Mouse (Mus musculus) CH12.LX (cell line): ENCODE results near the gene Sertad3. TPM values are rescaled to one million over a fixed set of nuclear protein-coding genes. Genes with fewer than 3 reads are reported as not detected.
A peak's percentile ranks its signal among the peaks of the same experiment; 100 is the strongest.

Experiments
- DNase-seq: peaks from one replicate; pipeline ENCODE4 v3.0.0-alpha.2; 2013; ENCODE audit errors: extremely low read depth
- H3K27ac ChIP-seq: 2 replicates; pipeline ENCODE4 v1.5.1; 2012; ENCODE audit warnings: low read depth, mild to moderate bottlenecking, control low read depth, moderate library complexity; ENCODE audit not compliant: insufficient read depth
- H3K27me3 ChIP-seq: replicated peaks from 2 replicates; pipeline ENCODE3; 2012; ENCODE audit warnings: inconsistent platforms
- H3K36me3 ChIP-seq, 2 experiments: replicated peaks in 1 of 2; 2 replicates each; pipeline versions ENCODE3 to v1.6.1; 2012; ENCODE audit warnings: inconsistent platforms in 1 of 2, low read length in 1 of 2, mild to moderate bottlenecking in 1 of 2, mixed read lengths in 1 of 2, moderate library complexity in 1 of 2; ENCODE audit not compliant: control insufficient read depth in 1 of 2, insufficient read depth in 1 of 2
- H3K4me1 ChIP-seq, 2 experiments: 2 replicates each; pipeline ENCODE4 v1.6.1; 2012; ENCODE audit warnings: inconsistent platforms in 1 of 2, moderate library complexity in 1 of 2; ENCODE audit not compliant: insufficient read depth in 2 of 2, control insufficient read depth in 1 of 2
- H3K4me2 ChIP-seq: 2 replicates; pipeline ENCODE4 v1.6.1; 2012; ENCODE audit warnings: low read depth, mild to moderate bottlenecking, control low read depth; ENCODE audit not compliant: poor library complexity, insufficient read depth, severe bottlenecking
- H3K4me3 ChIP-seq, 3 experiments: fragments of 150-350 bp in 1 of 3; sonication (generic) in 1 of 3; replicated peaks in 1 of 3; 2 replicates each; pipeline versions ENCODE3 to v1.5.1; 2011 to 2012; ENCODE audit warnings: low read depth in 2 of 3, low read length in 2 of 3, mild to moderate bottlenecking in 2 of 3, moderate library complexity in 2 of 3, control low read depth in 1 of 3, improper control_type of control experiment in 1 of 3, inconsistent platforms in 1 of 3, mixed read lengths in 1 of 3; ENCODE audit not compliant: poor library complexity in 1 of 3
- H3K79me2 ChIP-seq: replicated peaks from 2 replicates; pipeline ENCODE4 v1.6.1; 2012; ENCODE audit warnings: mild to moderate bottlenecking, moderate library complexity; ENCODE audit not compliant: control insufficient read depth, poor library complexity, insufficient read depth, severe bottlenecking; ENCODE audit errors: extremely low read depth
- H3K9ac ChIP-seq: 2 replicates; pipeline ENCODE4 v1.6.1; 2012; ENCODE audit warnings: low read depth, mild to moderate bottlenecking, control low read depth, moderate library complexity; ENCODE audit not compliant: insufficient read depth
- H3K9me3 ChIP-seq: replicated peaks from 2 replicates; pipeline ENCODE3; 2012; ENCODE audit warnings: low read length, inconsistent platforms, mixed read lengths
- CHD1 ChIP-seq: IDR thresholded peaks from 2 replicates; pipeline ENCODE4 v1.6.1; 2012; ENCODE audit warnings: low read depth, low read length, improper control_type of control experiment, inconsistent platforms
- CHD2 ChIP-seq: IDR thresholded peaks from 2 replicates; pipeline ENCODE4 v1.6.1; 2011; ENCODE audit warnings: low read length, improper control_type of control experiment
- CTCF ChIP-seq, 2 experiments: IDR thresholded peaks in 1 of 2; conservative IDR thresholded peaks in 1 of 2; 2 replicates each; pipeline ENCODE4 v1.5.1; 2011 to 2012; ENCODE audit warnings: low read depth in 2 of 2, low read length in 2 of 2, improper control_type of control experiment in 1 of 2, inconsistent platforms in 1 of 2, mild to moderate bottlenecking in 1 of 2, moderate library complexity in 1 of 2
- ELF1 ChIP-seq: IDR thresholded peaks from 2 replicates; pipeline ENCODE4 v1.6.1; 2014; ENCODE audit warnings: low read depth, mild to moderate bottlenecking, inconsistent platforms, low read length, improper control_type of control experiment
- IRF4 ChIP-seq: IDR thresholded peaks from 2 replicates; pipeline ENCODE4 v1.6.1; 2014; ENCODE audit warnings: low read depth, mild to moderate bottlenecking, inconsistent platforms, low read length, improper control_type of control experiment
- KAT2A ChIP-seq: IDR thresholded peaks from 2 replicates; pipeline ENCODE4 v1.6.1; 2012; ENCODE audit warnings: low read length, improper control_type of control experiment, inconsistent platforms; ENCODE audit not compliant: insufficient replicate concordance
- MAX ChIP-seq: IDR thresholded peaks from 2 replicates; pipeline ENCODE4 v1.6.1; 2011; ENCODE audit warnings: low read length, improper control_type of control experiment
- MXI1 ChIP-seq: IDR thresholded peaks from 2 replicates; pipeline ENCODE4 v1.6.1; 2011; ENCODE audit warnings: mild to moderate bottlenecking, low read depth, low read length, improper control_type of control experiment
- NELFE ChIP-seq: IDR thresholded peaks from 2 replicates; pipeline ENCODE4 v1.6.1; 2011; ENCODE audit warnings: low read depth, low read length, improper control_type of control experiment
- NRF1 ChIP-seq: IDR thresholded peaks from 2 replicates; pipeline ENCODE4 v1.6.1; 2014; ENCODE audit warnings: low read depth, mild to moderate bottlenecking, inconsistent platforms, low read length, improper control_type of control experiment, moderate library complexity
- POLR2A ChIP-seq: IDR thresholded peaks from 2 replicates; pipeline ENCODE4 v1.6.1; 2011; ENCODE audit warnings: low read depth, mild to moderate bottlenecking, improper control_type of control experiment, low read length
- POLR2AphosphoS2 ChIP-seq: IDR thresholded peaks from 2 replicates; pipeline ENCODE4 v1.6.1; 2011; ENCODE audit warnings: low read depth, low read length, improper control_type of control experiment
- SMC3 ChIP-seq: IDR thresholded peaks from 2 replicates; pipeline ENCODE4 v1.6.1; 2011; ENCODE audit warnings: low read depth, low read length, improper control_type of control experiment
- TBP ChIP-seq: conservative IDR thresholded peaks from 2 replicates; pipeline ENCODE4 v1.6.1; 2011; ENCODE audit warnings: low read depth, low read length, improper control_type of control experiment
- TCF12 ChIP-seq: IDR thresholded peaks from 2 replicates; pipeline ENCODE4 v1.6.1; 2014; ENCODE audit warnings: low read depth, mild to moderate bottlenecking, inconsistent platforms, low read length, improper control_type of control experiment
- UBTF ChIP-seq: IDR thresholded peaks from 2 replicates; pipeline ENCODE4 v1.6.1; 2012; ENCODE audit warnings: low read depth, mild to moderate bottlenecking, inconsistent platforms, low read length, improper control_type of control experiment, moderate library complexity
- ZC3H11A ChIP-seq: IDR thresholded peaks from 2 replicates; pipeline ENCODE4 v1.6.1; 2012; ENCODE audit warnings: low read depth, mild to moderate bottlenecking, inconsistent platforms, low read length, improper control_type of control experiment
- ZKSCAN1 ChIP-seq: IDR thresholded peaks from 2 replicates; pipeline ENCODE4 v1.6.1; 2012; ENCODE audit warnings: low read depth, inconsistent platforms, low read length, improper control_type of control experiment, borderline replicate concordance
- ZMIZ1 ChIP-seq: IDR thresholded peaks from 2 replicates; pipeline ENCODE4 v1.6.1; 2012; ENCODE audit warnings: low read depth, mild to moderate bottlenecking, inconsistent platforms, low read length, improper control_type of control experiment
- ZNF384 ChIP-seq: IDR thresholded peaks from 2 replicates; pipeline ENCODE4 v1.6.1; 2012; ENCODE audit warnings: low read depth, low read length, improper control_type of control experiment, inconsistent platforms
- dilution Hi-C: fragments of 300-500 bp; cut with MboI; formaldehyde crosslinking; loops from 2 replicates; pipeline ENCODE4 v1.14.3; 2020; ENCODE audit warnings: low sequenced_read_pairs; ENCODE audit not compliant: extremely low pct_unique_long_range_greater_than_20kb, extremely low pct_ligation_motif_present
- in situ Hi-C: fragments of 300-500 bp; cut with MboI; formaldehyde crosslinking; loops from 3 replicates; pipeline ENCODE4 v1.14.3; 2019; ENCODE audit warnings: low sequenced_read_pairs, low pct_ligation_motif_present, low pct_unique_long_range_greater_than_20kb, mixed read lengths
- polyA plus RNA-seq: library from polyadenylated mRNA; unstranded; fragments of >175 nt; gene quantifications from 2 replicates; pipeline ENCODE4 v1.2.1, GENCODE M21; 2012; ENCODE audit warnings: low read depth; ENCODE audit not compliant: insufficient read length
- total RNA-seq, 2 experiments: library from RNA; depleted of rRNA; stranded (reverse); fragments of 300-350 nt in 1 of 2; fragments of >200 nt in 1 of 2; gene quantifications; 2 replicates each; pipeline ENCODE4 v1.2.3; 2012 to 2014

Gene Sertad3
- total and polyA plus RNA-seq, 3 experiments: 2.7 to 3.9 (median 2.8) TPM

DNA sequence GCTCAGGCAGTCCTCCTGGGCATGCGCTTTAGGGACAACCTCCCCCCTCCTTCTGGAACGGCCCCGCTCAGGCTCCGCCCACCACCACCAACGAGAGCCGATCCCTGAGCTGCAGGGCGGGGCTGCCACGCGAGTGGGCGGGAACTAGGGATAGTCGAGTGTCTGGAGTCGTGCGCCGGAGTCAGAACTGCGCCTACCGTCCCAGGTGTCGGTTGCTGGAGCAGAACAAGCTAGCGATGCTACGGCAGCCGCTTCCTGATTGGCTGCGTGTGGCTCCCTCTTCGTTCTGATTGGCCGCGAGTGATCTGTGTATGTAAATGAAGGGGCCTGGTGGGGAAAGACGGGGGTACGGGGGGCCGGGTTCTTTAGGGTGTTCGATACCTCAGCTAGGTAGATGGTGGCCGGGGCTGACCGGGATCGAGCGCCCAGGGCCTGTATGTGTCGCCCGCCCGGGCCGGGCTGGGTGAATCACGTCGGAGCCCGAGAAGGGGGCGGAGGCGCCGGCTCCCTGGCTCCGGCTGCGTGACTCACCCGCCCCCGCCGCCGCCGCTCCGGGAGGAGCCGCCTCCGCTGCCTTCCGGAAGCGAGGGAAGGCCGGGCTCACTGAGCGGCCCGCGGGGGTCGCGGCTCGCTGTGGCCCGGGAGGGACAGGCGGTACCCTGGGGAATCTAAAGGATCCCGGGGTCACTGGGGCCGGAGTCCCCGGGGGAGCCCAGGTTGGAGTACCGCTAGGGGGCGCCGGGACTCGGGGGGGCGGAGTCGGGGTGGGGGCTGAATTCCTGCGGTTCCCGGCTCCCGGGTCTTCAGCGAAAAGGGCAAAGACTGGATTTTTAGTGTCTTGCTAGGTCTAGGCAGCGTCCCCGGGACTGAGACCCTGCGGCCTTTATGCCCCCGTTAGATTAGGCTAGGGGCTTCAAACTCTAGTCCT is 13.5 kb downstream of the Sertad3 start, which contains the start of gene Sertad1 (continued):
- TF ChIP-seq NELFE: peak; percentile 97
- TF ChIP-seq CHD2: peak; percentile 58; the same call in 1 of the 2 replicates
- 0 out of 2 replicates have a peak, but pooled peaks have one; percentile 12 for TF ChIP-seq UBTF
- TF ChIP-seq ZNF384: no peak
- peak; percentile 100 for TF ChIP-seq POLR2A
- TF ChIP-seq CHD1: no peak
- TF ChIP-seq ZC3H11A: no peak
- TF ChIP-seq ZKSCAN1: no peak
- TF ChIP-seq IRF4: peak; percentile 19; the same call in 1 of the 2 replicates
- TF ChIP-seq TCF12: peak; percentile 94
- TF ChIP-seq ZMIZ1: peak; percentile 95
- 0 out of 2 replicates have a peak, but pooled peaks have one; percentile 4 for TF ChIP-seq KAT2A
- TF ChIP-seq MAX: peak; percentile 59
- TF ChIP-seq CTCF (conservative IDR thresholded peaks at IDR 0.05 in 1 of 2, IDR thresholded peaks at IDR 0.05 in 1 of 2; ENCODE audit: low read depth in 2 of 2, low read length in 2 of 2): peak in 1 of 2 experiments; percentile 61; a peak in 2 of 4 replicates
- peak; percentile 92 for TF ChIP-seq TBP
- TF ChIP-seq MXI1: peak; percentile 57
- TF ChIP-seq POLR2AphosphoS2: peak; percentile 97
- peak; percentile 70 for TF ChIP-seq ELF1
- TF ChIP-seq NRF1: peak; percentile 93

DNA sequence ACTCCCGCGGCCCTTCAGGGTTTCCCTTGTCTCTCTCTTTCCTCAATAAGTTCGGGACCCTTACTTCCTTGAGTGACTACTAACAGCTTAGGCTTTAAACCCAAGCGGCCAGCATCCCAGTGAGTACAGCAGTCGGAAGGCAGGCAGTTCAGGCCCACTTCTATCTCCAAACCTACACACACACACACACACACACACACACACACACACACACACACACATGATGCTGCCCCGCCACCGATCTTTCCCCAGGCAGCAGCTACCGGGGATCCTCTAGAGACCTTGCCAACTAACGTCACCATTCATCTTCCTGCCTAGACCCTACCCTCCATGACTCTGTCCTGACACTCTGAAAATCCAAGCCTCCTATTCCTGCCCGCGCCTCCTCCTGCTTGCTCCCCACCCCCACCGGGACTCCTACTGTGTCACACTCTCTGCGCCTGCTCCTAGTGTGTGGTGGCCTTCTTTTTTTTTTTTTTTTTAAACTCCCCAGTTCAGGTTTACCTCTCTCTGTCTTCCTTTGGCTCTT is 14.2 kb downstream of the Sertad3 start:
- Histone ChIP-seq H3K27ac (no peak overlapping the region), H3K9ac (peak overlapping the region; percentile 76), H3K27me3 (no peaks in the 10 kb centered on the region), H3K4me3 (peak overlapping the region; percentile 59 to 78 (median 69)), H3K4me2 (peak overlapping the region; percentile 87), H3K79me2 (no peaks in the 10 kb centered on the region), H3K9me3 (no peaks in the 10 kb centered on the region), H3K4me1 (peaks cover 5 to 40% of the 10 kb centered on the region in 2 experiments), H3K36me3 (peaks cover 0 to 10% of the 10 kb centered on the region in 2 experiments)
- dilution Hi-C loops (no loop called here), in situ Hi-C loops (no loop called here)
- TF ChIP-seq SMC3 (no peak), ZNF384 (peak; percentile 79), NRF1 (peak; percentile 59), ZKSCAN1 (no peak)
- DNase-seq: no peak
